Mouse (Mus musculus): ENCODE data around the gene Rad51b. TPM values are rescaled to one million over a fixed set of nuclear protein-coding genes. Genes with fewer than 3 reads are reported as not detected.
A peak's percentile ranks its signal among the peaks of the same experiment; 100 is the strongest.

Gene Rad51b
- polyA plus RNA-seq, 1 experiment from 2014 or later: 3.3 TPM

DNA sequence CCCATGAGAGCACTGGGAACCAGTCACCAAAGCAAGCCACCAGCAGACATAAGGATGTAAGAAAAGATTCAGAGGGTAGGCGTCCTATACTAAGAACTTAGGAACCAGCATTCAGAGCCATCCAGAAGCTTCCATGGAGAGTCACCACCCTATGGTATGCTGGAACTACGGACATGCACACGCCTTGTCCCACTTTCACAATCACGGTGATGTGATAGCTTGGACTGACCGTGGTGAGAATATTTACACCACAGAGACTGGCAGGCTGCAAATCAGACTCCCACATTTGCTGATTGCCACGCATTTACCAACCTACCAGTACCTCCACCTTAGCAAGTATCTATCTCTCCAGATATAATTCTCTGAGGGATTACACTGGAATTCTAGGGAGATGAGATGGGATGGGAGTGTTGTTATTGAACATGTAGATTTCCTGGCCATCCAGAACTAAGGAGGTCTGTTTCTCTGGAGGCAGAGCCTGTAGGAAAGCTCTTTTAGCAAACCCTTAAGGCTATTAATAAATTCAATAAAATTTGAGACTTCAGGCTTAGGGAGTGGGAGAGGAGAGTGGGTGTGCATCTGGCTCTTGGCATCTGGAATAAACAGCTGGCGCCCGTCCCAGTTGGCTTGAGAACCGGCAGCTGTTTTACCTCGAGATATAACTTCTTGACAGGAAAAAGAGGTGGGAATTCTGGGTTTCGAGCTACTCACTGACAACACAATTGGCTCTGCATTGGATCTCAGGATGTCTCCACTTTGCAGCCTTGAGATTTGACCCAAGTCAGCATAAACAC is 559.2 kb downstream of the Rad51b start:
- Histone ChIP-seq H3K9ac (no peak overlapping the region), H3K4me1 (replicated peaks) (peaks cover 63% of the 10 kb centered on the region), H3K4me3 (no peak overlapping the region), H3K27ac (peak overlapping the region; percentile 78), H3K4me2 (no peak overlapping the region), H3K36me3 (no peaks in the 10 kb centered on the region), H3K27me3 (no peaks in the 10 kb centered on the region), H3K9me3 (replicated peaks) (no peaks in the 10 kb centered on the region)
- ATAC-seq (replicated peaks; ENCODE audit: insufficient number of reproducible peaks, insufficient read depth, low FRiP score, low read depth): peak; percentile 19; the same call in 1 of the 2 replicates
- 35% methylated on average over 11 of the region's 11 CpGs for WGBS

DNA sequence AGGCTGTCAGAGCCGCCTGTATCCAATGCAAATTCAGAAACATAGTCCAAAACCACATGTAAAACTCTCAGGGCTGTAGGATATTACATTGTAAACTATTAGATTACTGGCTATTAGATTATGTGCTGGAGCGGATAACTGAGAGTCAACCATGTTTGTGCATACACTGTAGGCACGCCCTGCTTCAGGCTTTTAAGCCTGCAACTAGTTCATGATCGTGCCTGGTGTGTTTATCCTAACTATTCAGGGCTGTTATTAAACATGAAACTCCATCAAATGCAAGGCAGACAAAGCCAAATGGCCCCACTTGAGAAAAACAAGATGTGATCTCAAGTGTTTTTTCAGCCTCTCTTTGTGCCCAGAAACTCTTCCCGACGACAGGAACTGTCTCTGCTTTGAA is 560.6 kb downstream of the Rad51b start:
- Histone ChIP-seq H3K27me3 (no peaks in the 10 kb centered on the region), H3K9ac (no peak overlapping the region), H3K4me2 (no peak overlapping the region), H3K9me3 (replicated peaks) (peaks cover 7% of the 10 kb centered on the region; the same call in 1 of the 2 replicates), H3K4me3 (no peak overlapping the region), H3K27ac (peak overlapping the region; percentile 78), H3K4me1 (replicated peaks) (peaks cover 62% of the 10 kb centered on the region), H3K36me3 (no peaks in the 10 kb centered on the region)
- WGBS: 68% methylated on average over 6 of the region's 6 CpGs
- no peak for ATAC-seq (replicated peaks; ENCODE audit: insufficient number of reproducible peaks, insufficient read depth, low FRiP score, low read depth)

DNA sequence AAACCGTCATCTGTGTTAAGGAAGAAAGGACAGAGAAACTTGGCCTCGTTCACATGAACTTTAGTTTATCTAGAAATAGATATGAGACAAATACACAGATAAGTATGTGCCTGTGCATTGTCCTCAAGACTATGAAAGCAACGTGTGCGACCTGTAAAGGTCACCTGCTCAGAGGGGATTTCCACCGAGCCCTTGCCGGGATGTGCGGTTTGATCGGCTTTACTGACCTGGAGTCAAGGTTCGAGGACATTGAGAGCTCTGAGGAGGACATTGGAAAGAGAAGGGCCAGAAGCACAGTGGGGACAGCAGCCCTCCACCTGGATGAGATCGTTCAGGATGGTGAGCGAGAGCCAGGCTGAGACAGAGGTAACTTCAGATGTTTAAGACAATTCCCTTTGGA is 561.3 kb downstream of the Rad51b start:
- peak overlapping the region; percentile 84 for H3K27ac ChIP-seq
- WGBS: 64% methylated on average over 11 of the region's 11 CpGs

DNA sequence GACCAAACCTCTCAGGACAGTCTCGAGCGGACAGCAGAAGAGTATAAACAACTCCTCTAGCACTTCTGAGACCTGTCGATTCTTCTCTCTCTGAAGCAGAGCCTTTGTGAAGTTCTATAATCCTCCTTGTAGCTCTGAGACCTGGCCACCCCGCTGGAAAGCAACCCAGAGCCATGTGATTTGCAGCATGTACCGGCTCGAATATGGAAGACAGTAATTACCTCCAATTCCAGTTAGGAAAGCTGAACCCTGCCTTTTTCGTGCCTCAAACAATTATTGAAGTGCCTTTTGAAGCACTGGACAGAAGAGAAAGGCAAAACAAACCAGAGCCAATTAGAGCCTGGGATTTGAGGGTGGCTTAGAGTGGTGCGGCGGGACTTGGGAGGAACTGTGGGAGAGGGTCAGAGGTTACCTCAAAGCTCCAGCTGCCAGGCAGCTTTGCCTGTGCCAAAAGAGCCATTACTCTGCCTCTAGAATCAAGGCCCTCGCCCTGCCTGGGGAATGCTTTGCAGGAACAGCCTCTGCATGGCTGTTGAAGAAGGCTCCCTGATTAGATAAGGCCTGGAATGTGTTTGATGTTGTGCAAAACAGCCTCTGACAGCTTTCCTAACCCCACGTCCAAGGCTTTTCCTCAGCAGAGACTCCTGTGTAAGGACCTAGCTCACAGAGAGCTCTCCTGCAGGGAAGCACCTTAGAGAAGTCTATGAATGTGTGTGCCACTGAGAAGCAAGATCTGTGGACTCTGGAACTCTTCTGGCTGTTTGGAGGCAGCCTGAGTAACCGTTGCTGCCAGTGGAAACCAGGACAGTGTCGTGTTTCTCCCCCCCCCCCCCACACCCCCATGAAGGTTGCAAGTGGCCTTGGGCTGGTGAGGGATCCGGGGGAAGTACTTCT is 562.5 kb downstream of the Rad51b start:
- Histone ChIP-seq H3K4me1 (replicated peaks) (peaks cover 66% of the 10 kb centered on the region), H3K9me3 (replicated peaks) (peaks cover 7% of the 10 kb centered on the region; the same call in 1 of the 2 replicates), H3K4me2 (no peak overlapping the region; the same call in 1 of the 2 replicates), H3K9ac (peak overlapping the region; percentile 1; the same call in 1 of the 2 replicates), H3K4me3 (no peak overlapping the region), H3K27ac (peak overlapping the region; percentile 84), H3K36me3 (no peaks in the 10 kb centered on the region), H3K27me3 (no peaks in the 10 kb centered on the region)
- ATAC-seq (replicated peaks; ENCODE audit: insufficient number of reproducible peaks, insufficient read depth, low FRiP score, low read depth): peak; percentile 87
- WGBS: 19% methylated on average over 14 of the region's 14 CpGs

More for the DNA sequence above, 561.3 kb downstream of the Rad51b start:
- H3K4me1 ChIP-seq (replicated peaks): peaks cover 62% of the 10 kb centered on the region
- no peak for ATAC-seq (replicated peaks; ENCODE audit: insufficient number of reproducible peaks, insufficient read depth, low FRiP score, low read depth)
- H3K36me3 ChIP-seq: no peaks in the 10 kb centered on the region
- no peaks in the 10 kb centered on the region for H3K27me3 ChIP-seq
- H3K9me3 ChIP-seq (replicated peaks): peaks cover 7% of the 10 kb centered on the region; the same call in 1 of the 2 replicates
- no peak overlapping the region for H3K4me2 ChIP-seq
- no peak overlapping the region for H3K4me3 ChIP-seq
- H3K9ac ChIP-seq: no peak overlapping the region

DNA sequence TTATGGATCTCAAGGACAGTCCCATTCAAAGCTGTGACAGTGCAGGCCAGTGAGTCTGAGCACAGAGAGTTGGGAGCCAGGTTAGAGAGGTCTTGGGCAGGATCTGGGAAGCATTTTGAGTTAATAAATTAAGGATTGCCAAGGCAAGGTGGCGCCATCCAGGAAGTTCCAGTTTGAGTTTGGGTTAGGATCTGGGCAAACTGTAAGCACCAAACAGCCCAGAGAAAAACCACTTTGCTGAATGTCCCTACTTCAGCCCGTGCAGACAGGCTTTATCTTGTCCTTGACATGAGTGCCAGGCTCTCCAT is 563.1 kb downstream of the Rad51b start:
- no peak overlapping the region; the same call in 1 of the 2 replicates for H3K4me2 ChIP-seq
- H3K36me3 ChIP-seq: no peaks in the 10 kb centered on the region
- no peaks in the 10 kb centered on the region for H3K27me3 ChIP-seq
- no peak overlapping the region for H3K4me3 ChIP-seq
- peak overlapping the region; percentile 84 for H3K27ac ChIP-seq
- H3K9ac ChIP-seq: no peak overlapping the region
- peaks cover 68% of the 10 kb centered on the region for H3K4me1 ChIP-seq (replicated peaks)
- peak; percentile 5; the same call in 1 of the 2 replicates for ATAC-seq (replicated peaks; ENCODE audit: insufficient number of reproducible peaks, insufficient read depth, low FRiP score, low read depth)
- peaks cover 7% of the 10 kb centered on the region; the same call in 1 of the 2 replicates for H3K9me3 ChIP-seq (replicated peaks)
- WGBS: 52% methylated on average over 2 of the region's 2 CpGs

Other genes starting within 250 kb of the Rad51b start
- gene Pigh, start 207.6 kb upstream of the Rad51b start, polyA plus RNA-seq (2015; fragmentation: Nextera tagmentation; extraction: Ambion mirVana): 12.1 and 13.7 TPM in 2 replicates
- gene Arg2, start 166.5 kb upstream of the Rad51b start, polyA plus RNA-seq (2015; fragmentation: Nextera tagmentation; extraction: Ambion mirVana): 0.20 and 0.61 TPM in 2 replicates
- gene Vti1b, start 124.6 kb upstream of the Rad51b start, polyA plus RNA-seq (2015; fragmentation: Nextera tagmentation; extraction: Ambion mirVana): 83.9 and 86.6 TPM in 2 replicates
- gene Rdh11, start 105.0 kb upstream of the Rad51b start, polyA plus RNA-seq (2015; fragmentation: Nextera tagmentation; extraction: Ambion mirVana): 12.8 and 15.2 TPM in 2 replicates
- 0.67 and 1.2 TPM in 2 replicates for gene Rdh12, start 88.4 kb upstream of the Rad51b start, polyA plus RNA-seq (2015; fragmentation: Nextera tagmentation; extraction: Ambion mirVana)
- gene Zfyve26, start 978 bp upstream of the Rad51b start, polyA plus RNA-seq (2015; fragmentation: Nextera tagmentation; extraction: Ambion mirVana): 8.1 and 9.9 TPM in 2 replicates

All from heart, embryonic 15.5 days (tissue).